Mouse (Mus musculus) splenic B cell, adult 2 months (primary cell): Measurements from ENCODE around the gene Tmem63b.

Experiments used
- DNase-seq: peaks from one replicate; pipeline ENCODE4 v3.0.0-alpha.2; 2011; ENCODE audit warnings: low read depth, low spot score
- H3K27me3 ChIP-seq: 2 replicates; pipeline ENCODE4 v1.6.1; 2012; ENCODE audit warnings: mild to moderate bottlenecking, low read length, moderate library complexity, mixed read lengths; ENCODE audit not compliant: control insufficient read depth, poor library complexity, insufficient read depth, severe bottlenecking
- H3K36me3 ChIP-seq: 2 replicates; pipeline ENCODE4 v1.6.1; 2012; ENCODE audit warnings: mild to moderate bottlenecking, low read length, moderate library complexity, mixed read lengths; ENCODE audit not compliant: control insufficient read depth, poor library complexity, insufficient read depth, severe bottlenecking

The Tmem63b gene

GRCm38 (mm10) chr17:45723732-45724573 is 37.2 kb upstream of the Tmem63b start:
- DNase-seq: peak; percentile 80
- Histone ChIP-seq H3K27me3 (no peaks in the 10 kb centered on the region), H3K36me3 (no peaks in the 10 kb centered on the region)

DNA sequence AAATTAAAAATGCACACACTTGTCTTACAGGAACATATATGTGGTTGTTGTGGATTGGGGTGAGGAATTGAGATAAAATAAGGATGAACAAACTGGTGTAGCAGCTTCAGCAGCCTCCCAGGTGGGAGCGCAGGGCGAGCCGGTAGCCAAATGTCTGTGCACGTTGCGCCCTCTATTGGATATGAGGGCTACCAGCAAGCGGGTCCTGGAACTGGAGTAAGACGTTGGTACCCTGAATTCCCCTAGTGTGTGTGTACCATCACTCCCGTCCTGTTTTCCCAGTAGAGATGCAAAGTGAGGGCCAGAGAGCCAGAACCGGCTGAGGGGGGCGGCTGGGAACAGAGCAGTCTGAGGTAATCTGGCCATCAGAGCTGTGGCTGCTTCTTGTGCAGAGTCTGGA is 31.6 kb upstream of the Tmem63b start:
- H3K27me3 ChIP-seq: no peaks in the 10 kb centered on the region
- peak; percentile 75 for DNase-seq
- no peaks in the 10 kb centered on the region for H3K36me3 ChIP-seq

DNA sequence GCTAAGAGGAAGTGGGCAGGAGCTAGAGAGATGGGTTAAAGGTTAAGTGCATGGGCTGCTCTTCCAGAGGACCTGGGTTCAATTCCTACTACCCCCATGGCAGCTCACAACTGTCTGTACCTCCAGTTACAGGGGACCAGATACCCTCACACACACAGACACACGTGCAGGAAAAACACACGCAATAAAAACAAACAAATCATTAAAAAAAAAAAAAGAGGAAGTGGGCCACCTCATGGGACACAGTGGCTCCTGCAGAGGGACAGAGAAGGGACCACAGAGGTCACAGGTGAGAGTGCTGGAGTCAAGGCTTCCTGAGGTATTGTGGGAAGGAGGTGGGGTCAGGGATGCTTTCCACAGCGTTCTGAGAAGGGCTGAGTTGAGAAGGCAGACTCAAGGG is 24.8 kb upstream of the Tmem63b start:
- Histone ChIP-seq H3K27me3 (no peaks in the 10 kb centered on the region; the same call in 1 of the 2 replicates), H3K36me3 (no peaks in the 10 kb centered on the region)
- peak; percentile 28 for DNase-seq

DNA sequence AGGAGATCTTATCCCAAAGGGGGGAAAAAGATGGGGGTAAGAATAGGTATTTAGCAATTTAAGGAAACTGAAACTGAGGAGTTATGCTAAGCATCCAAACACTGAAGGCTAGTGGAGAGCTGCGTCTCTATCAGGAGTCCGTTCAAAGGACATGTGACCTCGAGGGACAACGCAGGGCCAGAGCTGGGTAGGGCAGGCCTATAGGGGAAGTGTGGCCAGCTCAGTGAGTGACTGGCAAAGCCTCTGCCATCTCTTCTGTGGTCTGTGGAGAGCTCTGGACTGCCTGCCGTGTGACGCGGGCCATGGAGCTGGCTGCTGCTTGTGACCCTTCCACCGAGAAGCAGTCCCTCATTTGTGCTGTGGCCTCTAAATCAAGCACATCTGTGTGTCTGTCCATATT is 23.7 kb upstream of the Tmem63b start:
- DNase-seq: no peak
- no peaks in the 10 kb centered on the region for H3K36me3 ChIP-seq
- H3K27me3 ChIP-seq: no peaks in the 10 kb centered on the region; the same call in 1 of the 2 replicates

DNA sequence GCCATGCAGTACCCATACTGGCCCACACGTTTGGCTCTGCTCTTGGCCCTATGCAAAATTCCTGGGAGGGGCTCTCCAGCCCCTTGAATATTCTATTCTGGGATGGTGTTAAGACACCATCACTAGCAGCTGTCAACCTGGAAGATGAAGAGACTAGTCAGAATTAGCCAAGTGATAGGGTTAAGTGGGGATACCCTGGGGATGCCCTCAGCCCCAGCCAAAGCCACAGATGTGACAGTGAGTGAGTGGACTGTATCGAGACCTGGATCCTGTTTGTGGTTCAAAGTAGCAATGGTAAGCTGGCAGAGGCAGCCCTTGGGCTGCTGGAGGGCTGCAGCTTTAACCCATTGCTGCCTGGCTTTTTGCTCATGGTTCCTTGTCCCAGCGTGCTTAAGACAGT is 23.1 kb upstream of the Tmem63b start:
- Histone ChIP-seq H3K27me3 (no peaks in the 10 kb centered on the region; the same call in 1 of the 2 replicates), H3K36me3 (no peaks in the 10 kb centered on the region)
- no peak for DNase-seq

DNA sequence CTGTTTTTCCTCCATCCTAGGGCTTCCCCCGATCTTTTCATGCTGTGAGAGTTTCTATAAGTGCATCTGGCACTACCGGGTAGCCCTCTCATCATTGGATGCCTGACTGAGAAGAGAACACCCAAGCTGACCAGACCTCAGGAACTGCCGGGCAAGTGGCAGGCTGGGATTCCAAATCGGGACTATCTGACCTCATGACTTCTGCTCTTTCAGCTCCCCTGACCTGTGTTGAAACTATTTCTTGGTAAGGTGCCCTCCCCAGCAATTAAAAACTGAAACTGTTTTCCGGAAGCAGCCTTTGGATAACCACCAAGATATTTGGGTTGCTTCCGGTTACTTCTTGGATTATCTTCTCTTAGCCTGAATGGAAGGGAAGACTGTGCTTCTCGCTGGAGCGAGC is 21.5 kb upstream of the Tmem63b start:
- no peaks in the 10 kb centered on the region; the same call in 1 of the 2 replicates for H3K27me3 ChIP-seq
- no peak for DNase-seq

GRCm38 (mm10) chr17:45707376-45707775 is 20.7 kb upstream of the Tmem63b start:
- no peak for DNase-seq
- H3K27me3 ChIP-seq: no peaks in the 10 kb centered on the region; the same call in 1 of the 2 replicates
- no peaks in the 10 kb centered on the region for H3K36me3 ChIP-seq

More for the DNA sequence above, 21.5 kb upstream of the Tmem63b start:
- no peaks in the 10 kb centered on the region for H3K36me3 ChIP-seq

DNA sequence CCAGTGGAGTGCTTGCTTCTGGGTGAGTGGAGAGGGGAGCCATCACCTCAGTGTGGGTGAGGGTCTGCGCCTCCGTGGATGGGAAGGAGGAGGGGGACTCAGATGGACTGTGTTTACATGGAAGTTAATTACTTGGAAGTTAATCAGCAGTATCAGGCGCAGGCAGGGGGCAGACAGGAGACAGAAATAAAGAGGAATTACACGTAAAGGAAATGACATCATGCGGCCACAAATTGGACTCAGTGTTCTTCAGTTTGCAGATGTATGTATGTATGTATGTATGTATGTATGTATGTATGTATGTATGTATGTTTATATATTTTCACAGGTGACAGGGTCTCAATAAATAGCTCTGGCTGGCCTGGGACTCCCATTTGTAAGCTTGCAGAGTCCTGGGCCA is 20.1 kb upstream of the Tmem63b start:
- no peaks in the 10 kb centered on the region; the same call in 1 of the 2 replicates for H3K27me3 ChIP-seq
- DNase-seq: no peak
- no peaks in the 10 kb centered on the region for H3K36me3 ChIP-seq

DNA sequence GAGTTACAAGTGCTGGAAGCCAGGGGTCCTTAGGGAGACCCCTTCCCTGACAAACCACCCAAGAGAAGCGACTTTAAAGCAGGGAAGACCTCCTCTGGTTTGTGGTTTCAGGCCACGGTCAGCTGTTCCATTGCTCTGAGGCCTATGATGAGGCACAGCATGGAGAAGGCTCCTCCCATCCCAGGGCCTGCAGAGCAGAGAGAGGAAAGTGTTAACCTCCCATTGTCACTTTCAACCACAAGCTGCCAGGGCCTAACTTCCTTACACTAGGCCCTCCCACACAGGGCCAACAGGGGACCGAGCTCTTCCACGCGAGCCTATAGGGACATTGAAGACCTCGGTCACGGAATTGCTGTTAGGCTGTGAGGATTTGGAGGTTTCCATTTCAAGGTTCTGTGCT is 16.5 kb upstream of the Tmem63b start:
- Histone ChIP-seq H3K36me3 (0 out of 2 replicates have a peak, but pooled peaks cover 1% of the 10 kb centered on the region), H3K27me3 (no peaks in the 10 kb centered on the region)
- DNase-seq: peak; percentile 12

DNA sequence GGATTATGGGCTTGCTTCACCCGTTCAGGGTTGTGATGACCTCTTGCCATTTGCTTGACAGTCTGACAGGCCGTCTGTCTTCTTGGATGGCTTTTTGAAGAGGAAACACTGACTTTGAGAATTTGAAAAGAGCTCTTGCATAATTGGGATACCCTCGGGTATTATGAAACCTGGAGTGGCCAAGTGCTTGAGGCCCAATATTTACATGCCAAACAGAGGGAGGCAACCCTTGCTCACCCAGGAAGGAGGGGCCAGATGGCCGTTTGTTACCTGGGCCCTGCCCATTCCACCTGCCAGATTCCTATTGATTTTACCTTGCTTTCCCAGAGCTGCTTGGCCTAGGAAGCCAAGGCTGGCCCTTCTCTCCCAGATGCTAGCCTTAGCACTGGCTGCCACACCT is 15.5 kb upstream of the Tmem63b start:
- peaks cover 1% of the 10 kb centered on the region; the same call in 1 of the 2 replicates for H3K36me3 ChIP-seq
- no peaks in the 10 kb centered on the region for H3K27me3 ChIP-seq
- DNase-seq: no peak

GRCm38 (mm10) chr17:45701236-45701591 is 14.5 kb upstream of the Tmem63b start:
- no peaks in the 10 kb centered on the region for H3K27me3 ChIP-seq
- no peak for DNase-seq
- peaks cover 3% of the 10 kb centered on the region; the same call in 1 of the 2 replicates for H3K36me3 ChIP-seq

DNA sequence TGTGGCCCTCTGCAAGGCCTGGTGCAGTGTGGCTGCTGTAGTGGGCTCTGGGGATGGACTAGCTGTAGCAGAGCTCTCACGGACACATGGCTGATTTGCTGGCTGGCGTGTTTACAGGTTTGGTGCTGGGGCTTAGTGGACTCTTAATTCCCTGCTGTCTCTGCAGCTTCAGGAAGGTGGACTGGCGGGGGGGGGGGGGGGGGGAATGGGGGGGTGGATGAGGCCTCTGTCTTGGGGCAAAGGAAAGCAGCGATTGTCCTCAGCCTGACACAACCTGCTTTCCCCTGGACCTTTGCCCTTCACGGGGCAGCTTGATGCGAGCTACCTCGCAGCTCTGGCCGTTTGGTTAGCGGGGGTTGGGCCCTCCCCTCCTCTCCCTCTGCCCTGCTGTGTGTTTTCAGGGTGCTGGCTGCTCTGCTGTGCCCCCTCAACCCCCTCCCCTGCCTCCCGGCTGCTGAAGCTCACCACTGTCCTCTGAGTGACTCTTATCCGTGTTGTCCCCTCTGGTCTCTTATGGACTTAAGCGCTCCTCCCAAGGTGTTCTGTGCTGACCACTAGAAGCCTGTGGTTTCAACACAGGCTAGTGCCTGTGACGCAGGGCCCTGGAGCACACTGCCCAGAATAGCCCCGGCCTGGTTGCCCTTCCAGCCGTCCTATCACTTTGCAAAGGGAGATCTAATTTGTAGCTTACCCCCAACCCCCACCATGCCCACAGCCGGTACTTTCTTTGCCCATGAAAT is 14.0 kb upstream of the Tmem63b start:
- no peaks in the 10 kb centered on the region for H3K27me3 ChIP-seq
- H3K36me3 ChIP-seq: peaks cover 3% of the 10 kb centered on the region; the same call in 1 of the 2 replicates
- no peak for DNase-seq

- H3K27me3 ChIP-seq: no peaks in the 10 kb centered on the region
- peaks cover 3% of the 10 kb centered on the region; the same call in 1 of the 2 replicates for H3K36me3 ChIP-seq
- DNase-seq: no peak
Measured at GRCm38 (mm10) chr17:45699039-45699740, 12.5 kb upstream of the Tmem63b start.

- no peak for DNase-seq
- Histone ChIP-seq H3K36me3 (peaks cover 3% of the 10 kb centered on the region; the same call in 1 of the 2 replicates), H3K27me3 (no peaks in the 10 kb centered on the region)
Measured at GRCm38 (mm10) chr17:45698368-45698767, 11.7 kb upstream of the Tmem63b start.
